Mouse (Mus musculus) heart, embryonic 14.5 days (tissue): Measurements from ENCODE around the gene Phactr2. TPM values are rescaled to one million over a fixed set of nuclear protein-coding genes. Genes with fewer than 3 reads are reported as not detected.

Source experiments
- ATAC-seq: fragments of 200-750 bp; cut with Nextera tagmentation; 2 replicates; pipeline ENCODE4 v1.8.0; 2017; ENCODE audit warnings: low read depth, moderate TSS enrichment; ENCODE audit not compliant: insufficient number of reproducible peaks, insufficient read depth, low FRiP score
- H3K27ac ChIP-seq, 2 experiments: fragments of 200-500 bp in 1 of 2; fragments of 300-500 bp in 1 of 2; sonication (generic) in 1 of 2; replicated peaks in 1 of 2; 2 replicates each; pipeline ENCODE4 v1.5.1; 2012 to 2014; ENCODE audit warnings: low read depth in 2 of 2, low read length in 2 of 2, control low read depth in 1 of 2, mild to moderate bottlenecking in 1 of 2, mixed read lengths in 1 of 2; ENCODE audit not compliant: control insufficient read depth in 1 of 2, insufficient read depth in 1 of 2
- H3K27me3 ChIP-seq: fragments of 300-500 bp; sonication (generic); 2 replicates; pipeline ENCODE4 v1.6.1; 2014; ENCODE audit warnings: mild to moderate bottlenecking, low read length, control low read depth; ENCODE audit not compliant: control insufficient read depth, insufficient read depth
- H3K36me3 ChIP-seq: fragments of 300-500 bp; sonication (generic); 2 replicates; pipeline ENCODE4 v1.6.1; 2014; ENCODE audit warnings: mild to moderate bottlenecking, control low read depth, low read length, mixed read lengths; ENCODE audit not compliant: control insufficient read depth, insufficient read depth
- H3K4me1 ChIP-seq, 2 experiments: fragments of 200-500 bp in 1 of 2; fragments of 300-500 bp in 1 of 2; sonication (generic) in 1 of 2; 2 replicates each; pipeline ENCODE4 v1.6.1; 2012 to 2014; ENCODE audit warnings: low read length in 2 of 2, control low read depth in 1 of 2, mixed read lengths in 1 of 2; ENCODE audit not compliant: control insufficient read depth in 2 of 2, insufficient read depth in 2 of 2
- H3K4me2 ChIP-seq: fragments of 300-500 bp; sonication (generic); 2 replicates; pipeline ENCODE4 v1.6.1; 2014; ENCODE audit warnings: mild to moderate bottlenecking, low read length
- H3K4me3 ChIP-seq, 2 experiments: fragments of 200-500 bp in 1 of 2; fragments of 300-500 bp in 1 of 2; sonication (generic) in 1 of 2; 2 replicates each; pipeline ENCODE4 v1.5.1; 2012 to 2014; ENCODE audit warnings: low read length in 2 of 2, mild to moderate bottlenecking in 2 of 2, control low read depth in 1 of 2, low read depth in 1 of 2, moderate library complexity in 1 of 2; ENCODE audit not compliant: control insufficient read depth in 1 of 2, insufficient read depth in 1 of 2
- H3K9ac ChIP-seq: fragments of 300-500 bp; sonication (generic); 2 replicates; pipeline ENCODE4 v1.6.1; 2014; ENCODE audit warnings: mild to moderate bottlenecking, low read length
- H3K9me3 ChIP-seq: fragments of 300-500 bp; sonication (generic); 2 replicates; pipeline ENCODE4 v1.6.1; 2016; ENCODE audit warnings: low read length, control low read depth; ENCODE audit not compliant: control insufficient read depth
- WGBS: fragments of 180-500 bp; shearing (Covaris S2); extraction: QIAGEN DNeasy Blood & Tissue Kit; methylation state at CpG from one replicate; pipeline ENCODE4 v1.1.7; 2014; 5-methylcytosine and 5-hydroxymethylcytosine counted together
- polyA plus RNA-seq: library from polyadenylated mRNA; unstranded; fragments of >200 nt; fragmentation: Nextera tagmentation; extraction: Ambion mirVana; gene quantifications from 2 replicates; pipeline ENCODE4 v1.2.1, GENCODE M21; 2014

Gene Phactr2
- polyA plus RNA-seq, 1 experiment from 2014 or later, result 80.1 TPM

DNA sequence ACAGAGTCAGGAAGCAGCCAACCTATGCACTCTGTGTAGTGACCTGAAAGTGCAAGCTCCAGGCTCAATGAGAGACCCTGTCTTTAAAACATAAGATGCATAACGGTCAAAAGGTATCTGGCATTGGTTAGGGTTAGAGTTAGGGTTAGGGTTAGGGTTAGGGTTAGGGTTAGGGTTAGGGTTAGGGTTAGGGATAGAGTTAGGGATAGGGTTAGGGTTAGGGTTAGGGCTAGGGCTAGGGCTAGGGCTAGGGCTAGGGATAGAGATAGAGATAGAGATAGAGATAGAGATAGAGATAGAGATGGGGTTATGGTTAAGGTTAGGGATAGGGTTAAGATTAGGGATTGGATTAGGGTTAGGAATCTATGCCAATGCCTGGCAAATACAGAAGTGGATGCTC, 72.2 kb downstream of the Phactr2 start:
- Histone ChIP-seq H3K9ac (no peak overlapping the region), H3K4me3 (no peak overlapping the region), H3K4me2 (no peak overlapping the region), H3K4me1 (no peaks in the 10 kb centered on the region), H3K9me3 (no peaks in the 10 kb centered on the region), H3K36me3 (no peaks in the 10 kb centered on the region), H3K27ac (no peak overlapping the region), H3K27me3 (no peaks in the 10 kb centered on the region)
- ATAC-seq, result no peak
- WGBS, result 73% methylated on average over 1 of the region's 1 CpGs

DNA sequence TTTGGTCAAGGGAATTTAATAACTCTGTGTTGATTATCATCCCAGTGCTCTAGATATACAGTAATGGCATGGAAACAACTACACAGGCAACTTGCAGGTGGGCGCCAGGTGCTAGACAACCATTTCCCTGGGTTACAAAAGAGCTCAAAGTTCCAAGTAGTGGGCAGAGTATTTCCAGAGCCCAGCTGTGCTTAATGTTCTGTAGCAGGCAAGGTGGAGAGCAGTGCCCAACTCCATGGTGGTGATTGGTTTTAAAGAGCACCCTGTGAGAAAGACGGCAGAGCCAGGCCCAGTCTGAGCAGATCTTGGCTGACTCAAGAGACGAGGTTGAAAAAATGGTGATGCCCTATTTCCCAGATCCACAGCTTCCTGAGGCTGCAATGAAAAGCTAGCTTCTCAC, 78.5 kb downstream of the Phactr2 start:
- Histone ChIP-seq H3K4me2 (no peak overlapping the region), H3K4me1 (no peaks in the 10 kb centered on the region), H3K9ac (no peak overlapping the region), H3K9me3 (no peaks in the 10 kb centered on the region), H3K4me3 (no peak overlapping the region), H3K27me3 (no peaks in the 10 kb centered on the region), H3K36me3 (no peaks in the 10 kb centered on the region), H3K27ac (no peak overlapping the region)
- WGBS, result 84% methylated on average over 3 of the region's 3 CpGs
- no peak for ATAC-seq

DNA sequence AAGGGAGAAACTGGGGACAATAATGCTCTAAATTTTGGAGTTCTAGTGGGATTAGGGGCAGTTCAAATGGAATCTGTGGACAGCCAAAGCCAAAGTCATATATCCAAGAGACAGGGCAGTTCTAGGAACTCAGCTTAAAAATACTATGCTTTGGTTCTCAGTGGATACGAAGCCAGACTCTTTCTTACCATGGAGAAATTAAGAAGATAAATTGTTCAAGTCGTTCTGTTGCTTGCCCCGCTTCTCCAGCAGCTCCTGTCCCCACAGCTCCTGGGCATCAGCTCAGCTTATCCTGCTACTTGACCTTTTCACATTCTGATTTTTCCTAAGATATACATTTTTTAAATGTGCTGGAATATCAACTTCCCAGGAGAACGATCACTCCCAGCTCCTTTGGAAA, 80.2 kb downstream of the Phactr2 start:
- no peak for ATAC-seq
- no peaks in the 10 kb centered on the region for H3K27me3 ChIP-seq
- WGBS, result 79% methylated on average over 4 of the region's 4 CpGs
- H3K27ac ChIP-seq, result no peak overlapping the region
- H3K4me2 ChIP-seq, result no peak overlapping the region
- no peaks in the 10 kb centered on the region for H3K36me3 ChIP-seq
- no peak overlapping the region for H3K4me3 ChIP-seq
- no peak overlapping the region for H3K9ac ChIP-seq
- no peaks in the 10 kb centered on the region for H3K9me3 ChIP-seq
- H3K4me1 ChIP-seq, result peaks cover 0 to 5% of the 10 kb centered on the region in 2 experiments; a peak in 2 of 4 replicates

DNA sequence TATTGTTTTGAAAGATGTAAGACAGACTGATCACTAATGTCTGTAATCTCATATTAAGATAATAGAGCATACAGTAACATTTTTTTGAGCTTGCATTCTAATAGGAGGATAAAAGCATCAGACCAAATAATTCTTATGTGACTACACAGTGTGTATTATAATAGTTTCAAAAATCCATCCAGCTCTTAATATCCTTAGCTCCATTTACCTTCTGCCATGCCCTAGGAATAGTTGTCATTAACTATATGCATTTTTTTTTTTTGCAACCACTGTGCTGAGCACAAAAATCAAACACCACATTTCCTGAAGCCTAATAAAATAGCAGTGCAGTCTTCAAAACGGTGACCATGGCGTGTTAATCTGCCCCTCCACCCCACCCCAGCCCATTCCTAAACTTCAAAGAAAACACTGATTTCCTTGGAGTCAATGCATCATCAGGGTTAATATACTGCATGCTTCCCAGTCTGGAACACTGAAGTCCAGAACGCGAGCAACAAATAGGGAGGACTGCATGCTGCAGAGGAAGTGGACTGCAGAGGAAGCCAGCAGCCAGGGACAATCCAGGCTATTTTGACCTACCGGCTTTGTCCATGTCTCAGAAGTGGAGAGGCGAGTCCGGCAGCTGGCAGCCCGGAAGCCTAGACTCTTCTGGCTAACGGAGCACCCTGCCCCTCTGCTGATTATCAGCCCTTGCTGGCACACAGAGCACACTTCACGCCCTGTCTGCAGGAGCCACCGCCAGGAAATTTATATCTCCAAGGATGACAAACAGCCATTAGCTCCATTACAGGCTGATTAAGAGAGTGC, 85.9 kb downstream of the Phactr2 start:
- peaks cover 4 to 18% of the 10 kb centered on the region in 2 experiments for H3K4me1 ChIP-seq
- peak overlapping the region; percentile 33 to 46 for H3K4me3 ChIP-seq
- peak; percentile 73 for ATAC-seq
- H3K9me3 ChIP-seq, result no peaks in the 10 kb centered on the region
- H3K4me2 ChIP-seq, result peak overlapping the region; percentile 69
- no peaks in the 10 kb centered on the region for H3K27me3 ChIP-seq
- H3K36me3 ChIP-seq, result no peaks in the 10 kb centered on the region
- H3K9ac ChIP-seq, result peak overlapping the region; percentile 69
- peak overlapping the region; percentile 75 to 86 for H3K27ac ChIP-seq
- WGBS, result 3% methylated on average over 11 of the region's 11 CpGs

DNA sequence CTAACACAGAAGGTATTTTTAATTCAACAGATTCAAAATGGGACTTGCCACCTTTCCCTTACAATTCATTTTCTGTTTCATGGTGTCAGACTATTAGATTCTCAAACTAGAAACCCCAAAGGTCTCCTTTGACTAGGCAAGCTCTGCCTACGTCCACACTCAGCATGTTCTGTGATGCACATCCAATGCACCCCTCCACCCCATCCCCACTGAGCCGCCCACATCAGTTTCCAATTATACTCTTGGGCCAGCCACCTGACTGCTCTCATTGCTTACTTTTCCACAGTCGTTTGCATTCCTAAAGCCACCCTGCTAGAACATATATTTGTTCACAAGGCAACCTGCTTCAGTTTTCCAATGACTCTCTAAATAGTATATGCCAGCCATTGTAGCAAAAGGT, 89.3 kb downstream of the Phactr2 start:
- H3K4me1 ChIP-seq, result peaks cover 4 to 18% of the 10 kb centered on the region in 2 experiments
- H3K36me3 ChIP-seq, result no peaks in the 10 kb centered on the region
- ATAC-seq, result no peak
- no peak overlapping the region for H3K4me2 ChIP-seq
- no peak overlapping the region for H3K9ac ChIP-seq
- WGBS, result 55% methylated on average over 3 of the region's 3 CpGs
- no peak overlapping the region for H3K4me3 ChIP-seq
- no peaks in the 10 kb centered on the region for H3K27me3 ChIP-seq
- H3K27ac ChIP-seq, result 0 out of 4 replicates have a peak overlapping the region, but pooled peaks of 1 of the 2 experiments have one; percentile 11
- H3K9me3 ChIP-seq, result no peaks in the 10 kb centered on the region

DNA sequence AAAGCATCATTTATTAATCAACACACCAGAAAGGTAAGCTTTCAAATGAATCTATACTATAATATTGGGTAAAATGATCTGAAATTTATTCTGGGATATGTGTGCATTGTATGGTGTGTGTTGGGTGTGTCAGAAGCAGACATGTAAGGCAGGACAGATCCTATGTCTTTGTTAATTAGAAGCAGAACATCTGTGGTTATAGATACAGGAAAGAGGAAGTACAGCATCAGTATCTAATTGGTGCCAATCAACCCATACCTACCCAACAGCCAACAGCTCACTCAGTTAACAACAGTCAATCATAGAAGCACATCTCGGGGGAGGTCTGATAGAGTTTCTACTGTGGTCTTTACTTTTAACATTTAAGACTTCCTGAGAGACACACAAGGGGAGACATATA, 96.3 kb downstream of the Phactr2 start:
- no peaks in the 10 kb centered on the region for H3K9me3 ChIP-seq
- no peak overlapping the region for H3K4me3 ChIP-seq
- ATAC-seq, result no peak
- H3K4me1 ChIP-seq, result peaks cover 8 to 28% of the 10 kb centered on the region in 2 experiments
- H3K9ac ChIP-seq, result no peak overlapping the region
- H3K4me2 ChIP-seq, result no peak overlapping the region
- H3K27me3 ChIP-seq, result no peaks in the 10 kb centered on the region
- WGBS, result 90% methylated on average over 1 of the region's 1 CpGs
- H3K27ac ChIP-seq, result no peak overlapping the region
- H3K36me3 ChIP-seq, result no peaks in the 10 kb centered on the region

DNA sequence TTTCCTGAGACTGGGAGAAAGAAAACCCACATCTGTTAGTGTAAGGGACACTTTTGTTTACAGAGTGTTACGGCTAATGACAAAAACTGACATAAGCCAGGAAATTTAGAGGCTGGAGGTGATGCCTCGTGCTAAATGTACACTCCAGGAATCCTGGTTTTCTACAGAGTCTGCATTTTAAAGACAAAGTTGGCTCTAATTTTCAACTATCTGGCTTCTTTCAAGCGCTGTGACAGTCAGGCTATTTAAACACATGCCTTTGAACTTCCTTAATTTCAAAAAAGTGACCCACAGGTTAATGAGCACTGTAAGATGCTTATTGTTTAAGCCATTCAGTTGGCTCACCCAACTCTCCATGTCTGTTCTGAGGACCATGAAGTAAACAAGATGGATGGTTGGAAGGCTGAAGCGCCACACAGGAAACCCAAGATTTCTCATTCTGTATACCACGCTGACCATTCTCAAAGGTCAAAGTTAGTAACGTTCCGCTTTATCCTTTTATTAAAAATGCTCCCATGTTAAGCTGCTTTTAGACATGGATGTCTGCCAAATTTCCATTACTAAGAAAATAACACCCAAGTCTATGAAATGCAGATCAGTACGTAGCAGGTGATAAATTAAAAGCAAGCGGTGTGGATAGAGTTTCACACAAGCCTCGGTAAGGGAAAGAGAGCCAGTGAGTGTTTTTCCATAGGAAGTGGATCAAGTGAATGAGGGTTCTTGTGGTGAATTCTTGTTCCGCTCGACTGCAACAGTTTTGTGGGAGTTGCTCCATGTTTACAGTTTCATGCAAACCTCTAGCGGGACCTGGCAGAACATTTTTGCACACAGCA, 97.6 kb downstream of the Phactr2 start:
- Histone ChIP-seq H3K36me3 (no peaks in the 10 kb centered on the region), H3K4me2 (no peak overlapping the region), H3K27ac (peak overlapping the region; percentile 31 to 64; a peak in 2 of 4 replicates), H3K27me3 (no peaks in the 10 kb centered on the region), H3K4me1 (peaks cover 8 to 29% of the 10 kb centered on the region in 2 experiments), H3K9ac (no peak overlapping the region), H3K4me3 (no peak overlapping the region), H3K9me3 (no peaks in the 10 kb centered on the region)
- no peak for ATAC-seq
- WGBS, result 64% methylated on average over 13 of the region's 13 CpGs
